Mouse (Mus musculus): ENCODE measurements around the gene Asb6. TPM values are rescaled to one million over a fixed set of nuclear protein-coding genes. Genes with fewer than 3 reads are reported as not detected.

The Asb6 gene
- total and polyA plus RNA-seq, 3 experiments = 50.1 to 54.6 TPM; not detected in 1

GRCm38 (mm10) chr2:30794179-30795108 lies 35.7 kb downstream of the Asb6 start (continued):
- TF ChIP-seq EP300 (IDR thresholded peaks at IDR 0.05; ENCODE audit: low read depth in 1 of 2, low read length in 2 of 2) (no peak), CHD1 (IDR thresholded peaks at IDR 0.05; ENCODE audit: low read depth, low read length) (no peak), MAFK (IDR thresholded peaks at IDR 0.05; ENCODE audit: borderline replicate concordance, low read depth, low read length) (no peak), NRF1 (IDR thresholded peaks at IDR 0.05; ENCODE audit: insufficient read depth, low read depth, low read length, poor library complexity, severe bottlenecking) (no peak), RAD21 (IDR thresholded peaks at IDR 0.05; ENCODE audit: low read depth, low read length) (peak; percentile 95), CHD2 (IDR thresholded peaks at IDR 0.05; ENCODE audit: low read length) (no peak), MEF2A (IDR thresholded peaks at IDR 0.05; ENCODE audit: extremely low read depth, insufficient replicate concordance, low read depth, low read length, poor library complexity, severe bottlenecking) (no peak), RCOR1 (IDR thresholded peaks at IDR 0.05; ENCODE audit: low read depth, low read length) (no peak), POLR2AphosphoS5 (IDR thresholded peaks at IDR 0.05; ENCODE audit: borderline replicate concordance, low read depth, low read length) (no peak), KAT2A (conservative IDR thresholded peaks at IDR 0.05; ENCODE audit: low read depth, low read length) (no peak), MXI1 (IDR thresholded peaks at IDR 0.05; ENCODE audit: low read depth, low read length) (peak; percentile 46), POLR2AphosphoS2 (IDR thresholded peaks at IDR 0.05; ENCODE audit: low read length) (no peak), GATA1 (IDR thresholded peaks at IDR 0.05; ENCODE audit: low read depth, low read length) (no peak), ZMIZ1 (IDR thresholded peaks at IDR 0.05; ENCODE audit: low read depth, low read length) (no peak), ZC3H11A (IDR thresholded peaks at IDR 0.05; ENCODE audit: low read depth, low read length) (peak; percentile 95), UBTF (IDR thresholded peaks at IDR 0.05; ENCODE audit: borderline replicate concordance, insufficient read depth, low read depth, low read length) (peak; percentile 24; the same call in 1 of the 2 replicates), SIN3A (IDR thresholded peaks at IDR 0.05; ENCODE audit: low read length) (peak; percentile 72)

GRCm38 (mm10) chr2:30792061-30792460 lies 38.1 kb downstream of the Asb6 start:
- Histone ChIP-seq H3K27me3 (ENCODE audit: control insufficient read depth in 1 of 2, insufficient read depth in 2 of 2, low read length in 2 of 2) (no peaks in the 10 kb centered on the region), H3K36me3 (ENCODE audit: control insufficient read depth in 1 of 2, insufficient read depth in 2 of 2, low read length in 2 of 2) (peaks cover 0 to 4% of the 10 kb centered on the region in 2 experiments; a peak in 2 of 4 replicates), H3K27ac (ENCODE audit: control insufficient read depth, low read depth, low read length) (no peak overlapping the region), H3K4me1 (ENCODE audit: control insufficient read depth in 1 of 2, insufficient read depth in 2 of 2, low read length in 2 of 2) (peaks cover 0 to 10% of the 10 kb centered on the region in 2 experiments), H3K9me3 (replicated peaks; ENCODE audit: insufficient read depth, low read length) (no peaks in the 10 kb centered on the region), H3K4me3 (ENCODE audit: control insufficient read depth in 1 of 2, insufficient read depth in 1 of 2, low read depth in 2 of 2, low read length in 2 of 2) (no peak overlapping the region), H3K9ac (ENCODE audit: control insufficient read depth, low read depth, low read length, poor library complexity, severe bottlenecking) (no peak overlapping the region), H3K79me2 (ENCODE audit: control insufficient read depth, insufficient read depth, low read length, poor library complexity) (no peaks in the 10 kb centered on the region)
- DNase-seq (ENCODE audit: low read depth, low spot score) = no peak
- TF ChIP-seq TAL1 (IDR thresholded peaks at IDR 0.05; ENCODE audit: low read length) (no peak), GABPA (IDR thresholded peaks at IDR 0.05; ENCODE audit: low read depth, low read length) (no peak), POLR2A (IDR thresholded peaks at IDR 0.05; ENCODE audit: control insufficient read depth in 1 of 2, insufficient read depth in 1 of 2, low read depth in 1 of 2, low read length in 2 of 2, poor library complexity in 1 of 2) (no peak), SMC3 (IDR thresholded peaks at IDR 0.05; ENCODE audit: low read depth, low read length) (no peak), MYC (IDR thresholded peaks at IDR 0.05; ENCODE audit: low read depth, low read length) (no peak)
